Mouse (Mus musculus): ENCODE measurements around the gene Gm49711. TPM values are rescaled to one million over a fixed set of nuclear protein-coding genes. Genes with fewer than 3 reads are reported as not detected.
"Not testable (repeated sequence)": the region's sequence is repeated elsewhere in the genome, so short reads cannot be mapped to it uniquely, and the experiment has no call there.

Gene Gm49711
- polyA plus RNA-seq, 1 experiment from 2014 or later: 0.29 TPM

DNA sequence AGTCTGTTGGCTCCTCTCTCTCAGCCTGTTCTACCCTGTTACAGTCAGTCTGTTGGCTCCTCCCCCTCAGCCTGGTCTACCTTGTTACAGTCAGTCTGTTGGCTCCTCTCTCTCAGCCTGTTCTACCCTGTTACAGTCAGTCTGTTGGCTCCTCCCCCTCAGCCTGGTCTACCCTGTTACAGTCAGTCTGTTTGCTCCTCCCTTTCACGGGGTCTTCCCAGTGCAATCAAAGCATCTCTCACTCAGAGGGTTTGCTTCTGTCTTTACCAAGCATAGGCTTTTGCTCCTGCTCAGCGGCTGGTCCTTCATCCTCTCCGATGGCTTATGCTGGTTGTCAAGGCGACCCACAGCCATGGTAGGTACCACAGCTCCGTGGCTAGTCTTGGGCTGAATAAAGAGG, 152.2 kb downstream of the Gm49711 start:
- 83% methylated on average over 5 of the region's 5 CpGs for WGBS
- ATAC-seq (replicated peaks; ENCODE audit: low FRiP score); H3K4me2 ChIP-seq; H3K27ac ChIP-seq; H3K4me1 ChIP-seq; H3K4me3 ChIP-seq (replicated peaks); H3K9me3 ChIP-seq (replicated peaks); H3K36me3 ChIP-seq; H3K9ac ChIP-seq; H3K27me3 ChIP-seq: not testable (repeated sequence)

DNA sequence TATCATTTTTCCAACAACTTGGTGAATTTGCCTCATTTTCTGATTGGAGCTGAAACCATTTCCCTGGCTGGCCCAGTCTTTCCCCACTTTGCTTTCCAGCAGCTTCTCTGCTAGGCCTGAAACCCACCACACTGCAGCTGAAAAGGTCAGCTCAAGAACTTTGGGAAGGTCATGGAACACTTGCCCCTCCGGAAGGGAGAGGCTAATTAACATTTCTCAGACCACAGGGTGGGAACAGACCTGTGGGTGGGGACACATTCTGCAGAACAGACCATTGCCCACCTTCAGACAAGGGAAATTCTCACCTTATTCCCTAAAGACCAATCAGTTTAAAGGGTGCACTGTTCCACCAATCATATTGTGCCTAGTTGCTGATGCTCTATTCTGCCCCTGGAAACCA, 155.8 kb downstream of the Gm49711 start:
- H3K9me3 ChIP-seq (replicated peaks); ATAC-seq (replicated peaks; ENCODE audit: low FRiP score); H3K4me3 ChIP-seq (replicated peaks); H3K27ac ChIP-seq; H3K27me3 ChIP-seq; H3K9ac ChIP-seq; H3K36me3 ChIP-seq; H3K4me2 ChIP-seq: not testable (repeated sequence)
- WGBS: 33% methylated on average over 1 of the region's 1 CpGs
- H3K4me1 ChIP-seq: peaks cover 13% of the 10 kb centered on the region; the same call in 1 of the 2 replicates

- H3K4me3 ChIP-seq (replicated peaks): no peak overlapping the region
- peak overlapping the region; percentile 56 for H3K27ac ChIP-seq
- ATAC-seq (replicated peaks; ENCODE audit: low FRiP score): peak; percentile 49; the same call in 1 of the 2 replicates
- H3K9ac ChIP-seq: no peak overlapping the region
- 42% methylated on average over 8 of the region's 8 CpGs for WGBS
- H3K4me1 ChIP-seq: peaks cover 13% of the 10 kb centered on the region; the same call in 1 of the 2 replicates
- H3K36me3 ChIP-seq: no peaks in the 10 kb centered on the region
- no peak overlapping the region for H3K4me2 ChIP-seq
- H3K27me3 ChIP-seq: no peaks in the 10 kb centered on the region
- H3K9me3 ChIP-seq (replicated peaks): 0 out of 2 replicates have a peak, but pooled peaks cover under 1% of the 10 kb centered on the region
These were observed 157.7 kb downstream of the Gm49711 start for GRCm38 (mm10) chr16:92215599-92216390.

DNA sequence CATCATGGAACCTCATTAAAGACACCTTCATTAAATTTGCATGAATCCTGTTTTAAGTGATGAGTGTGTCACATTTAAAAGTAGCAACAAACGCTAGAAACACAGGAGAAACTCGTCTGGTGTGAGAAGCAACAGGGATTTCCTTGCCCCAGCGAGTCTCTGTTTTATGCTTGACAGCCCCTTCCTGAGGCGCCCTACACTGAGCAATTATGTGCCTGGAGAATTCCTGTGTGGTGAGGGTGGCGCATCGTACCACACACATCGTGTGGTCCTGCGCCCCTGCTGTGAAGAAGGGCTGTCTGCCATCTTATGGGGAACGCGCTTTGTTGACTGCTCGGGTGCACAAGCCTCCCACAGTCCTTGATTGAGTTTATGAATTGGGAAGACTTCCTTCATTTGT, 162.6 kb downstream of the Gm49711 start:
- no peaks in the 10 kb centered on the region for H3K27me3 ChIP-seq
- H3K27ac ChIP-seq: no peak overlapping the region
- H3K36me3 ChIP-seq: no peaks in the 10 kb centered on the region
- 85% methylated on average over 11 of the region's 11 CpGs for WGBS
- H3K9me3 ChIP-seq (replicated peaks): 0 out of 2 replicates have a peak, but pooled peaks cover 3% of the 10 kb centered on the region
- H3K9ac ChIP-seq: no peak overlapping the region
- no peak for ATAC-seq (replicated peaks; ENCODE audit: low FRiP score)
- no peak overlapping the region for H3K4me3 ChIP-seq (replicated peaks)
- H3K4me1 ChIP-seq: peaks cover 9% of the 10 kb centered on the region; the same call in 1 of the 2 replicates
- H3K4me2 ChIP-seq: no peak overlapping the region

- H3K9me3 ChIP-seq (replicated peaks): no peaks in the 10 kb centered on the region
- 77% methylated on average over 7 of the region's 7 CpGs for WGBS
- H3K27ac ChIP-seq: no peak overlapping the region
- H3K36me3 ChIP-seq: no peaks in the 10 kb centered on the region
- no peak overlapping the region for H3K9ac ChIP-seq
- H3K4me2 ChIP-seq: no peak overlapping the region
- no peaks in the 10 kb centered on the region for H3K27me3 ChIP-seq
- ATAC-seq (replicated peaks; ENCODE audit: low FRiP score): no peak
- H3K4me1 ChIP-seq: no peaks in the 10 kb centered on the region
- no peak overlapping the region for H3K4me3 ChIP-seq (replicated peaks)
These were observed 170.3 kb downstream of the Gm49711 start for GRCm38 (mm10) chr16:92228332-92228919.

DNA sequence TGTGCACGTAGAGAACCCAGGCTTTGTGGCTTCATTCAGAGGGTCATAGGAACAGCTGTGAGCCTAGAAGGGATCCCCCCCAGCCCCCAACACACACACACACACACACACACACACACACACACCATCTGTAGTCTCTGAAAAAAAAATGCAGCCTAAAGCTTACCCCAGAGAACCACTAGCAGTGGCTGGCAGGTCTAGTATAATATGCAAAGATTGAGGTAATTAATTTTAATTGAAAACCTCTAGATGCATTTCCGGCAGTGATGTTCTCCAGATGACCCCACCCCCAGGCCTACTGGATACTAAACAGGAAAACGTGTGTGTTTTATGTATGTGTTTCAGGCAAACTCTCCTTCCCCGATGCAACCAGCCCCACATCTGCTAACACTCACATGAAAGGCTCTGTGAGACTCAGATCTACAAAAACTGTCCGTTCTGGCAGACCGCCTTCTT, 172.4 kb downstream of the Gm49711 start:
- Histone ChIP-seq H3K4me3 (replicated peaks) (no peak overlapping the region), H3K27me3 (no peaks in the 10 kb centered on the region), H3K4me2 (no peak overlapping the region), H3K9me3 (replicated peaks) (no peaks in the 10 kb centered on the region), H3K36me3 (no peaks in the 10 kb centered on the region), H3K27ac (no peak overlapping the region), H3K4me1 (peaks cover 12% of the 10 kb centered on the region), H3K9ac (no peak overlapping the region)
- no peak for ATAC-seq (replicated peaks; ENCODE audit: low FRiP score)
- 79% methylated on average over 6 of the region's 6 CpGs for WGBS

- WGBS: 23% methylated on average over 5 of the region's 5 CpGs
- Histone ChIP-seq H3K9me3 (replicated peaks) (no peaks in the 10 kb centered on the region), H3K27me3 (no peaks in the 10 kb centered on the region), H3K4me2 (no peak overlapping the region), H3K4me1 (peaks cover 12% of the 10 kb centered on the region), H3K9ac (no peak overlapping the region), H3K4me3 (replicated peaks) (no peak overlapping the region), H3K27ac (no peak overlapping the region), H3K36me3 (no peaks in the 10 kb centered on the region)
- no peak for ATAC-seq (replicated peaks; ENCODE audit: low FRiP score)
These were observed 176.4 kb downstream of the Gm49711 start for GRCm38 (mm10) chr16:92234530-92234929.

GRCm38 (mm10) chr16:92235222-92235621, 177.1 kb downstream of the Gm49711 start:
- Histone ChIP-seq H3K4me2 (no peak overlapping the region), H3K9ac (no peak overlapping the region), H3K4me1 (peaks cover 12% of the 10 kb centered on the region), H3K27ac (no peak overlapping the region), H3K9me3 (replicated peaks) (no peaks in the 10 kb centered on the region), H3K36me3 (no peaks in the 10 kb centered on the region), H3K27me3 (no peaks in the 10 kb centered on the region), H3K4me3 (replicated peaks) (no peak overlapping the region)
- ATAC-seq (replicated peaks; ENCODE audit: low FRiP score): no peak
- WGBS: 50% methylated on average over 9 of the region's 9 CpGs

Other genes with a start within 250 kb of the Gm49711 start
- gene Mrps6, start within 50 bp of the Gm49711 start, polyA plus RNA-seq (2015; fragmentation: Nextera tagmentation; extraction: Ambion mirVana): 151 and 166 TPM in 2 replicates
- 9.5 and 10.5 TPM in 2 replicates for gene Slc5a3, start within 50 bp of the Gm49711 start, polyA plus RNA-seq (2015; fragmentation: Nextera tagmentation; extraction: Ambion mirVana)
- 0.10 and 0.27 TPM in 2 replicates for gene Kcne2, start 234.1 kb downstream of the Gm49711 start, polyA plus RNA-seq (2015; fragmentation: Nextera tagmentation; extraction: Ambion mirVana)
- 126 and 141 TPM in 2 replicates for gene Smim11, start 243.0 kb downstream of the Gm49711 start, polyA plus RNA-seq (2015; fragmentation: Nextera tagmentation; extraction: Ambion mirVana)